Mouse (Mus musculus) stomach, embryonic 16.5 days (tissue): ENCODE results near the gene Ldha. TPM values are rescaled to one million over a fixed set of nuclear protein-coding genes. Genes with fewer than 3 reads are reported as not detected.
A peak's percentile ranks its signal among the peaks of the same experiment; 100 is the strongest.

Experiments
- ATAC-seq: fragments of 200-750 bp; cut with Nextera tagmentation; 2 replicates; pipeline ENCODE4 v1.8.0; 2017; ENCODE audit warnings: moderate number of reproducible peaks, moderate TSS enrichment; ENCODE audit not compliant: insufficient read depth, low FRiP score
- H3K27ac ChIP-seq: fragments of 300-500 bp; sonication (generic); 2 replicates; pipeline ENCODE4 v1.5.1; 2014; ENCODE audit warnings: low read length
- H3K27me3 ChIP-seq: fragments of 300-500 bp; sonication (generic); 2 replicates; pipeline ENCODE4 v1.6.1; 2014; ENCODE audit warnings: low read length, control low read depth, mixed read lengths; ENCODE audit not compliant: control insufficient read depth, insufficient read depth
- H3K36me3 ChIP-seq: fragments of 300-500 bp; sonication (generic); 2 replicates; pipeline ENCODE4 v1.6.1; 2014; ENCODE audit warnings: low read length; ENCODE audit not compliant: control insufficient read depth, insufficient read depth
- H3K4me1 ChIP-seq: fragments of 300-500 bp; sonication (generic); 2 replicates; pipeline ENCODE4 v1.6.1; 2014; ENCODE audit warnings: low read length, control low read depth, mixed read lengths; ENCODE audit not compliant: control insufficient read depth, insufficient read depth
- H3K4me2 ChIP-seq: fragments of 300-500 bp; sonication (generic); 2 replicates; pipeline ENCODE4 v1.6.1; 2014; ENCODE audit warnings: low read depth, low read length, mixed read lengths
- H3K4me3 ChIP-seq: fragments of 300-500 bp; sonication (generic); replicated peaks from 2 replicates; pipeline ENCODE4 v1.5.1; 2014; ENCODE audit warnings: mild to moderate bottlenecking, low read length
- H3K9ac ChIP-seq: fragments of 300-500 bp; sonication (generic); 2 replicates; pipeline ENCODE4 v1.6.1; 2014; ENCODE audit warnings: low read length
- H3K9me3 ChIP-seq: fragments of 300-500 bp; sonication (generic); replicated peaks from 2 replicates; pipeline ENCODE4 v1.6.1; 2016; ENCODE audit warnings: low read length, control low read depth; ENCODE audit not compliant: control insufficient read depth
- WGBS: fragments of 180-500 bp; shearing (Covaris S2); extraction: QIAGEN DNeasy Blood & Tissue Kit; methylation state at CpG from one replicate; pipeline ENCODE4 v1.1.7; 2014; 5-methylcytosine and 5-hydroxymethylcytosine counted together
- polyA plus RNA-seq: library from polyadenylated mRNA; unstranded; fragments of >200 nt; fragmentation: Nextera tagmentation; extraction: Ambion mirVana; gene quantifications from 2 replicates; pipeline ENCODE4 v1.2.1, GENCODE M21; 2015

Gene Ldha
- polyA plus RNA-seq, 1 experiment from 2014 or later = 1,904 TPM

DNA sequence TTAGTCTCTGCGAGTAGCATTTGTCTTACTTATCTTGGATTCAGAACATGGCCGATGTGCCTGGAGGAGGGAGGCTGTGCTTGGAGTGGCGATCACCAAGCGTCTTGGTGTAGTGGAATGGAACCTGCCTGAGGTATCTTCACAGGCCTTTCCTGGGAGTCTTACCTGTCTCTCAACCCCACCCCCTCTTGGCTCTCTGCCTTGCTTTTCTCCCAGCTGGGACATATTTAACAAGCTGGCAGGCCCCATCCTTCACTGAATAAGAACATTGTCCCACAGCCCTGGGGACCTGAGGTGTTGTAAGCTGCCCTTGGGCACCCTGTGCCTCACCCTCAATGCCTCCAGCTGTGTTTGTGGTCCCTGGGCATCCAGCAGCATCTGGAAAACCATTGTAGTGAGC is 2.3 kb downstream of the Ldha start:
- no peaks in the 10 kb centered on the region for H3K27me3 ChIP-seq
- H3K9me3 ChIP-seq = no peaks in the 10 kb centered on the region
- no peak overlapping the region for H3K4me2 ChIP-seq
- ATAC-seq = no peak
- no peak overlapping the region for H3K9ac ChIP-seq
- H3K27ac ChIP-seq = no peak overlapping the region
- H3K4me3 ChIP-seq = no peak overlapping the region
- H3K4me1 ChIP-seq = peaks cover 43% of the 10 kb centered on the region
- peaks cover 9% of the 10 kb centered on the region; the same call in 1 of the 2 replicates for H3K36me3 ChIP-seq
- 83% methylated on average over 4 of the region's 4 CpGs for WGBS

DNA sequence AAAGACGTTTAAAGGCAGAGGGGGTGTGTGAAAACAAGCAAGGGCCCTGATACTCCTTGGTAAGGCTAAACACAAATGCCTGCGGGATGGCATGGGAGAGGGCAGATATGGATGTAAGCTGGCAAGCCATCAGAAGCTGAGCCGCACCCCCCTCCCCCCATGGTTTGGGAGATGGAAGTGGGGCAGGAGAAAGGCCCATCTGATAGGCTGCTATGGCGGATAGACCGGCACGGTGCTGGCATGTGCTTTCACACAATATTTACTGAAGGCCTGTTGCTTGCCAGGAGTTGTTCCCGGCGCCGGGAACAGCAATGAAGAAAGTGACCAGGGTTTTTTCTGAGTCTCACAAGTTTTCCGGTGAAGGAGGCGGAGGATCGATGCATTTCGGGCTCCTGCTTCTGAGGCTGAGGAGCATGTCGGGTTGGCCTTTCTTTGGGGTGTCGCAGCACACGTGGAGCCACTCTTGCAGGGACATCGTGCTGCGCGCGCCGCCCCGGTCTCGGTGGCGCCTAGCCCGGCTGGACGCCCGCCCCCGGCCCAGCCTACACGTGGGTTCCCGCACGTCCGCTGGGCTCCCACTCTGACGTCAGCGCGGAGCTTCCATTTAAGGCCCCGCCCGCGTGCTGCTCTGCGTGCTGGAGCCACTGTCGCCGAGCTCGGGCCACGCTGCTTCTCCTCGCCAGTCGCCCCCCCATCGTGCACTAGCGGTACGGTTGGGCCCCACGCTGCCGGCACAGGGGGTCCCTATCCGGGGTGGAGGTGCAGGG is 4.1 kb downstream of the Ldha start:
- Histone ChIP-seq H3K4me3 (peak overlapping the region; percentile 91), H3K4me1 (peaks cover 25% of the 10 kb centered on the region)
- WGBS = under 1% methylated on average over 51 of the region's 51 CpGs

GRCm38 (mm10) chr7:46845978-46846485 is 4.8 kb downstream of the Ldha start:
- Histone ChIP-seq H3K4me3 (peak overlapping the region; percentile 91), H3K4me2 (peak overlapping the region; percentile 92), H3K9ac (peak overlapping the region; percentile 96), H3K9me3 (no peaks in the 10 kb centered on the region), H3K4me1 (peaks cover 19% of the 10 kb centered on the region), H3K27ac (peak overlapping the region; percentile 97), H3K27me3 (no peaks in the 10 kb centered on the region), H3K36me3 (peaks cover 19% of the 10 kb centered on the region)
- no peak; the same call in 1 of the 2 replicates for ATAC-seq
- WGBS = under 1% methylated on average over 36 of the region's 36 CpGs

More for the DNA sequence above, 4.1 kb downstream of the Ldha start:
- Histone ChIP-seq H3K36me3 (peaks cover 19% of the 10 kb centered on the region), H3K27me3 (no peaks in the 10 kb centered on the region), H3K9ac (peak overlapping the region; percentile 96), H3K4me2 (peak overlapping the region; percentile 92), H3K27ac (peak overlapping the region; percentile 97), H3K9me3 (no peaks in the 10 kb centered on the region)
- ATAC-seq = peak; percentile 91

DNA sequence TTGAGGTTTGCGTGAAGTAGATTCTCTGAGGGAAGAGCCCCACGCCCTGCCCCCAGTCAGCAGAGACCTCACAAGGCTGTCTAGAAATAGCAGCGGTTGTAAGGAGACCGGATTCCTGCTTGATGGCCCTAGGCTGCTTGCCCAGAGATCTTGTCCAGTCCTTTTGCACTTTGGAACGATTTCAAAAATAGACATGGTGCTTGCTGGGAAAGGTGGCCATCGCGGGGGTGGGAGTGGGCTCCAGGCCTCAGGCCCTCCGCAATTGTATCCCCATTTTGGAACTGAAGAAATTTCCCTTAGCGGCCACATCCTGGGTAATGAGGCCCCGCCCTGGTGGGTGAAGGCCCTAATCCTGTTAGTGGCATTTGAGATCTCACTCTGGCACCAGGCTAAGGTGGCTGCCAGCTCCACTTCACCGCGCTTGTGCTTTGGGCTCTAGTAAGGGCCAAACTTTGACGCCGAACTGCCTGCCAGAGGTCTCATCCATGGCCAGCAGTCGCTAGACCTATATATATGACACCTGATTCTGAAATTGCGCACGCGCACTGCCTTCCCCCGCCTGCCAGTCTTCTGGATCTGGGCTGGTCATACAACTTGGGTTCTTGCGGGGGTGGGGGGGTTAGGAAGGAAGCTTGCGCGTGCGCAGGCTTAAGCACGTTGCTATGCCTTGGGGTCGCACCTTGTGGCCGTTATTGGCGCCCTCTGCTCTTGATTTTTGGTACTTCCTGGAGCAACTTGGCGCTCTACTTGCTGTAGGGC is 5.4 kb downstream of the Ldha start:
- Histone ChIP-seq H3K4me1 (peaks cover 12% of the 10 kb centered on the region), H3K9ac (peak overlapping the region; percentile 96), H3K27me3 (no peaks in the 10 kb centered on the region), H3K9me3 (no peaks in the 10 kb centered on the region), H3K4me3 (peak overlapping the region; percentile 91), H3K36me3 (peaks cover 26% of the 10 kb centered on the region), H3K27ac (peak overlapping the region; percentile 97), H3K4me2 (peak overlapping the region; percentile 92)
- 2% methylated on average over 28 of the region's 28 CpGs for WGBS
- ATAC-seq = peak; percentile 39

- peaks cover 50% of the 10 kb centered on the region for H3K36me3 ChIP-seq
- no peak overlapping the region for H3K9ac ChIP-seq
- ATAC-seq = no peak
- 83% methylated on average over 5 of the region's 5 CpGs for WGBS
- H3K27me3 ChIP-seq = no peaks in the 10 kb centered on the region
- H3K4me2 ChIP-seq = no peak overlapping the region
- no peaks in the 10 kb centered on the region for H3K9me3 ChIP-seq
- H3K4me1 ChIP-seq = peaks cover 11% of the 10 kb centered on the region
- no peak overlapping the region for H3K27ac ChIP-seq
- no peak overlapping the region for H3K4me3 ChIP-seq
These were observed 8.0 kb downstream of the Ldha start for GRCm38 (mm10) chr7:46849287-46849686.

DNA sequence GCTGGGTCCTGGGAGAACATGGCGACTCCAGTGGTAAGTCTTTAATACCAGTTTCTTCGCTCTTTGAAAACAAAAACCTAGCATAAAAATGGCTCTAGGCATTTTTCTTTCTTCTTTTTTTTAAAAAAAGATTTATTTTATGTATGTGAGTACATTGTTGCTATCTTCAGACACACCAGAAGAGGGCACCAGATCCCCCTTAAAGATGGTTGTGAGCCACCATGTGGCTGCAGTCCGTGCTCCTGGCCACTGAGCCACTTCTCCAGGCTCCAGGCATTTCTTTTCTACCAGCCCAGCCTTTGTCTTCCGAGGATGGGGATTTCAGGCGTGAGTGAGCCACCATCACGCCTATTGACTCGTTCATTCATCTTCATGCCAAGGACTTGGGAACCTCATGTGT is 9.8 kb downstream of the Ldha start:
- no peak overlapping the region for H3K4me2 ChIP-seq
- no peak for ATAC-seq
- H3K4me1 ChIP-seq = peaks cover 4% of the 10 kb centered on the region; the same call in 1 of the 2 replicates
- no peak overlapping the region for H3K9ac ChIP-seq
- H3K9me3 ChIP-seq = no peaks in the 10 kb centered on the region
- WGBS = 79% methylated on average over 7 of the region's 7 CpGs
- H3K27me3 ChIP-seq = no peaks in the 10 kb centered on the region
- no peak overlapping the region for H3K4me3 ChIP-seq
- H3K27ac ChIP-seq = no peak overlapping the region
- peaks cover 51% of the 10 kb centered on the region for H3K36me3 ChIP-seq

DNA sequence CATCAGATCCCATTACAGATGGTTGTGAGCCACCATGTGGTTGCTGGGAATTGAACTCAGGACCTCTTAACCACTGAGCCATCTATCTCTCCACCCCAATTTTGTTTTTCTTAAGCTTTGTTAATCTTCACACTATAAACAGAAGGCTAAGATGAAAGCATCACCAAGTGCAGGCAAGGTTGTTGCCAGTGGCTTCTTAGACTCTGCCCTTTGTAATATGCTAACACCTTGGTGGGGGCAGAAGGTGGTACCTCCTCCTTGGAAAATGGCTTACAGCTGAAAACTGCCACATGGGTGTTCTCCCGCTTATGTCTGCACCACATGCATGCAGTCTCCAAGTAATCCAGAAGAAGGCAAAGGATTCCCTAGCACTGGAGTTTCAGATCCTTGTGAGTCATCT is 11.4 kb downstream of the Ldha start:
- ATAC-seq = no peak

DNA sequence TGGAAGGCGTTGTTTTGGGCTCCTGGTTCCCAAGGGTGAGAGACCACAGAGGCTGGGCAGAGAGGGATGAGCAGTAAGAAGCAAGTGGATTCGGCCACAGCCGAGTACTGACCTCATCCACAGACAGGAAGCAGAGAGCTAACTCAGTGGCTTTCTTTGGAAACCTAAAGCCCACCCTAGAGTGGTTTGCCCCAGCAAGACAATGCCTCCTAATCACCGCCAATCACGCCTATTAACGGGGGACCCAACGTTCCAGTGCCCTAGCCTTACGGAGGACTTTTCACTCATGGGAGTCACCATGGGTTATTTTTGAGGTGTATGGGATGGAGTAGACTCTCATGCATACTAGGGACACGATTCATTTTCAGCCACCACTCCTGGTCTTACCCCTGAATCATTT is 12.1 kb downstream of the Ldha start:
- Histone ChIP-seq H3K4me3 (no peak overlapping the region), H3K4me1 (no peaks in the 10 kb centered on the region), H3K9ac (no peak overlapping the region), H3K4me2 (no peak overlapping the region), H3K27ac (no peak overlapping the region), H3K36me3 (peaks cover 45% of the 10 kb centered on the region), H3K9me3 (no peaks in the 10 kb centered on the region), H3K27me3 (no peaks in the 10 kb centered on the region)
- WGBS = 92% methylated on average over 9 of the region's 9 CpGs
- ATAC-seq = no peak

More for the DNA sequence above, 11.4 kb downstream of the Ldha start:
- Histone ChIP-seq H3K9ac (no peak overlapping the region), H3K4me2 (no peak overlapping the region), H3K27ac (no peak overlapping the region), H3K4me3 (no peak overlapping the region), H3K4me1 (no peaks in the 10 kb centered on the region; the same call in 1 of the 2 replicates), H3K36me3 (peaks cover 50% of the 10 kb centered on the region), H3K9me3 (no peaks in the 10 kb centered on the region), H3K27me3 (no peaks in the 10 kb centered on the region)
- WGBS = 88% methylated on average over 1 of the region's 1 CpGs
